Comparison of ENCODE assay signal across 8 mouse cellular contexts in genomic region chr7:110982053-110982705, GRCm38 (mm10). TPM values are rescaled to one million over a fixed set of nuclear protein-coding genes. Genes with fewer than 3 reads are reported as not detected.
DNase-seq lines count a peak whose midpoint lies in the region; ATAC-seq lines count a peak whose summit lies in the region.

Gene Mrvi1, minus strand, starts transcription at chr7:110982461.

- intact Hi-C loops in left cerebral cortex, postnatal 25 days (cut with DNase I): loop anchor here (2.0 kb wide), 1 partner anchor 33 kb away; no protein-coding TSS in a partner anchor

- H3K4me1 ChIP-seq in megakaryocyte, embryonic 14.5 days: peaks cover 95% of the 10 kb centered on the region
- H3K4me1 ChIP-seq in intestine, embryonic 15.5 days (replicated peaks): peaks cover 28% of the 10 kb centered on the region
- H3K4me1 ChIP-seq in liver, embryonic 12.5 days: peaks cover 33% of the 10 kb centered on the region

- ATAC-seq in megakaryocyte, adult 5-6 weeks (ENCODE audit: poor library complexity, severe bottlenecking): no peak
- peak; percentile 80 for ATAC-seq in intestine, embryonic 15.5 days
- peak; percentile 41 for ATAC-seq in liver, embryonic 12.5 days
- ATAC-seq in erythroblast, adult 5-6 weeks (replicated peaks; ENCODE audit: low FRiP score, poor library complexity, severe bottlenecking): no peak

- H3K36me3 ChIP-seq in megakaryocyte, embryonic 14.5 days (replicated peaks; ENCODE audit: low read length): peaks cover 31% of the 10 kb centered on the region
- H3K36me3 ChIP-seq in intestine, embryonic 15.5 days: no peaks in the 10 kb centered on the region
- H3K36me3 ChIP-seq in liver, embryonic 12.5 days: no peaks in the 10 kb centered on the region

- H3K9ac ChIP-seq in intestine, embryonic 15.5 days: peak within 1 kb of the TSS; percentile 28; the same call in 1 of the 2 replicates
- H3K9ac ChIP-seq in liver, embryonic 12.5 days: 0 out of 2 replicates have a peak within 1 kb of the TSS, but pooled peaks have one; percentile 2

- H3K9me3 ChIP-seq in megakaryocyte, embryonic 14.5 days: no peaks in the 10 kb centered on the region
- no peaks in the 10 kb centered on the region for H3K9me3 ChIP-seq in intestine, embryonic 15.5 days
- H3K9me3 ChIP-seq in liver, embryonic 12.5 days (replicated peaks): no peaks in the 10 kb centered on the region

- H3K27ac ChIP-seq in intestine, embryonic 15.5 days: peak within 1 kb of the TSS; percentile 98
- H3K27ac ChIP-seq in liver, embryonic 12.5 days: peak within 1 kb of the TSS; percentile 55

- WGBS in intestine, embryonic 15.5 days: 26% methylated on average over 7 of the region's 7 CpGs
- 56% methylated on average over 7 of the region's 7 CpGs for WGBS in liver, embryonic 12.5 days (ENCODE audit: insufficient replicate concordance)

- peak; percentile 39 for DNase-seq in gastrocnemius, postnatal 25 days
- DNase-seq in ovary, postnatal 36 days (ENCODE audit: low spot score): peak; percentile 64
- no peak for DNase-seq in left cerebral cortex, postnatal 25 days (ENCODE audit: low spot score in 2 of 2)

- H3K27me3 ChIP-seq in megakaryocyte, embryonic 14.5 days (replicated peaks): no peaks in the 10 kb centered on the region
- no peaks in the 10 kb centered on the region for H3K27me3 ChIP-seq in intestine, embryonic 15.5 days (replicated peaks)
- H3K27me3 ChIP-seq in liver, embryonic 12.5 days (replicated peaks): no peaks in the 10 kb centered on the region

- peak within 1 kb of the TSS; percentile 58 for H3K4me2 ChIP-seq in intestine, embryonic 15.5 days (replicated peaks)
- H3K4me2 ChIP-seq in liver, embryonic 12.5 days: peak within 1 kb of the TSS; percentile 27; the same call in 1 of the 2 replicates

- peak within 1 kb of the TSS; percentile 91 for H3K4me3 ChIP-seq in megakaryocyte, embryonic 14.5 days (replicated peaks)
- peak within 1 kb of the TSS; percentile 34 for H3K4me3 ChIP-seq in intestine, embryonic 15.5 days (replicated peaks)
- H3K4me3 ChIP-seq in liver, embryonic 12.5 days: 0 out of 2 replicates have a peak within 1 kb of the TSS, but pooled peaks have one; percentile 2

RNA-seq across cellular contexts. Expression of gene Mrvi1, which starts in this region (rescaled TPM):
- 142 and 149 TPM in 2 replicates for polyA plus RNA-seq in megakaryocyte, embryonic 14.5 days (2012; ENCODE audit: insufficient read depth, low replicate concordance)
- 0.02 and 0.32 TPM in 2 replicates for total RNA-seq in megakaryocyte, adult 5-6 weeks (2015)
- 0.04 TPM in 1 of 2 replicates, not detected in the other for total RNA-seq in megakaryocyte, adult 5-6 weeks (2017)
- total RNA-seq in gastrocnemius, postnatal 25 days (2021): 1 to 10 TPM; 4.0 to 5.4 TPM
- 15.0 and 16.9 TPM in 2 replicates for polyA plus RNA-seq in intestine, embryonic 15.5 days (2015; fragmentation: Nextera tagmentation; extraction: Ambion mirVana)
- polyA plus RNA-seq in liver, embryonic 12.5 days (2016; fragmentation: Nextera tagmentation; extraction: Ambion mirVana): 14.7 and 14.9 TPM in 2 replicates
- 1.0 and 1.7 TPM in 2 replicates for total RNA-seq in erythroblast, adult 5-6 weeks (2015; ENCODE audit: low replicate concordance)
- total RNA-seq in erythroblast, adult 5-6 weeks (2017; ENCODE audit: low replicate concordance): 0.14 and 1.1 TPM in 2 replicates
- 1 to 10 TPM; 2.3 to 3.1 TPM for total RNA-seq in left cerebral cortex, postnatal 25 days (2021)

Comparison
In these comparisons a context has a peak if more than half of its experiments do, and no peak if none do; other contexts are left out.
1. H3K4me3 ChIP-seq: peak in every context shown above with its lines; median percentile 91 in megakaryocyte, embryonic 14.5 days; 34 in intestine, embryonic 15.5 days; 2 in liver, embryonic 12.5 days.
2. ATAC-seq: peak in intestine, embryonic 15.5 days (single experiment) and liver, embryonic 12.5 days (single experiment); none in megakaryocyte, adult 5-6 weeks (single experiment) and erythroblast, adult 5-6 weeks (single experiment).
3. DNase-seq: peak in gastrocnemius, postnatal 25 days (single experiment) and ovary, postnatal 36 days (single experiment); none in left cerebral cortex, postnatal 25 days (0 of 2).